Mouse (Mus musculus): ENCODE measurements around the gene Egfl8. TPM values are rescaled to one million over a fixed set of nuclear protein-coding genes. Genes with fewer than 3 reads are reported as not detected.
A peak's percentile ranks its signal among the peaks of the same experiment; 100 is the strongest.

Gene Egfl8
- total and polyA plus RNA-seq, 2 experiments from 2014 or later = 3.5 to 7.4 TPM

DNA sequence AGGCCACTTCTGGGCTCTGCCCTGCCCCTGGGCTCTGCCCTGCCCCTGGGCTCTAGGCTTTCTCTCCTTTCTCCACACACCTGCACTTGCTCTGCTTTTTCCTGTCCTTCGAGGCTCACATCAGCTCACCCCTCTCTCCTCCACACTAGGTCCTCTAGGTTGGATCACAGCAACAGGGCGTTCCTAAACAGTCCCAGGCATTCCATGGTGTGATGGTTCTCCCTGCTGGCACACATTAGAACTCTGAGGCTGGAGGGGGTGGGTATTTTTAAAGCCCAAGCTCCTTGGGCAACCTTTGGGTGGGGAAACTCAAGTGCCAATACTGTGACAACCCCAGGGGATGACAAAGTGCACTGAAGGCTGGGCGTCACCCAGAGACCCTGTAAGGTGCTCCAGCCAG, 21.7 kb upstream of the Egfl8 start:
- peaks cover 6% of the 10 kb centered on the region for H3K4me1 ChIP-seq (ENCODE audit: insufficient read depth, low read length)
- no peaks in the 10 kb centered on the region for H3K36me3 ChIP-seq (ENCODE audit: insufficient read depth, low read length)
- no peak for TF ChIP-seq CTCF (IDR thresholded peaks at IDR 0.05; ENCODE audit: low read depth)
- H3K4me2 ChIP-seq (ENCODE audit: low read depth, low read length) = no peak overlapping the region
- H3K27me3 ChIP-seq (ENCODE audit: insufficient read depth, low read length) = no peaks in the 10 kb centered on the region
- ATAC-seq (no peak), DNase-seq (ENCODE audit: low spot score) (no peak)
- H3K9me3 ChIP-seq (ENCODE audit: low read length) = no peaks in the 10 kb centered on the region
- H3K9ac ChIP-seq (replicated peaks; ENCODE audit: low read length) = no peak overlapping the region
- no peak overlapping the region for H3K27ac ChIP-seq
- 71% methylated on average over 3 of the region's 3 CpGs for WGBS
- no peak overlapping the region for H3K4me3 ChIP-seq (ENCODE audit: low read length)

DNA sequence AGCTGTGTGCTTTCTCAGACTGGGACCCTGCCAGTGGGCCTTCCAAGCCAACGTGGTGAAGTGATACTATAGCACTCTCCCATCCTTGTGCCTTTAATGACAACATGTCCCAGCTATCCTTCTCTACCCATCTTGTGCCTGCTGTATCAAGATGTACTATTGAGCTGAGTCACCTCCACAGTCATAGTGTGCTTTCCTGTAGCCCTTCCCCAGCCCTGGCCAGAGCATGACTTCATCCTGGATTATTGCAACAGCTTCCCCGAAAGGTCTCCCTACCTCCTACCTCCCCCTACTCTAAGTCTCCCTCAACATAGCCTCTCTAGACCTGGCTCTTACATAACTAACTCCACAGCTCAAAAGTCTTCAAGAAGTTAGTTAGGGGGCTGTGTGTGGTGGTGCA, 19.9 kb upstream of the Egfl8 start:
- TF ChIP-seq CTCF (IDR thresholded peaks at IDR 0.05; ENCODE audit: low read depth) = no peak
- no peak for ATAC-seq
- no peak for DNase-seq (ENCODE audit: low spot score)
- Histone ChIP-seq H3K4me3 (ENCODE audit: low read length) (no peak overlapping the region), H3K9me3 (ENCODE audit: low read length) (no peaks in the 10 kb centered on the region), H3K9ac (replicated peaks; ENCODE audit: low read length) (no peak overlapping the region), H3K27me3 (ENCODE audit: insufficient read depth, low read length) (no peaks in the 10 kb centered on the region), H3K4me2 (ENCODE audit: low read depth, low read length) (no peak overlapping the region), H3K36me3 (ENCODE audit: insufficient read depth, low read length) (no peaks in the 10 kb centered on the region), H3K4me1 (ENCODE audit: insufficient read depth, low read length) (peaks cover 11% of the 10 kb centered on the region), H3K27ac (no peak overlapping the region)
- 70% methylated on average over 2 of the region's 2 CpGs for WGBS

DNA sequence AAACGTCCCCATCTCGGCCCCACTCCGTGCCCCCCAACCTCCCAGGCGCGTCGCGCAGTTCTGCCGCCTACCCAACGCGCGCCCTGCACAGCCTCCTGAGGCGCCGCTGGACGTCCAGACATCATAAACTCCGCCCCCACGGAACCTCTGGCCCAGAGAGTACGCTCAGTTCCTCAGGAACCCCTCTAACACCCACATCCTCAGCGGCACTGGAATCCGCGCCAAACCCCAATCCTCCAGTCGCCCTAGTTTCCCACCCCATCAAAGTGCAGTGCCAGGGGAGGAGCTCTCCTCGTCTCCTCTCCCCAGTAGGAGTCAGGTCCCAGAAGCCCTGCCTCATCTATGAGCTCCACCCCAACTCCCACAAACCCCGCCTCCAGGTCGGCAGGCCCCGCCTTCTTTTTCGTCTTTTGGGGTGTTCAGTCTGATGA, 16.5 kb upstream of the Egfl8 start:
- peak; percentile 60 for DNase-seq (ENCODE audit: low spot score)
- H3K9ac ChIP-seq (replicated peaks; ENCODE audit: low read length) = peak overlapping the region; percentile 44
- peaks cover 39% of the 10 kb centered on the region for H3K4me1 ChIP-seq (ENCODE audit: insufficient read depth, low read length)
- peak; percentile 30; the same call in 1 of the 2 replicates for ATAC-seq
- no peaks in the 10 kb centered on the region for H3K36me3 ChIP-seq (ENCODE audit: insufficient read depth, low read length)
- no peak for TF ChIP-seq CTCF (IDR thresholded peaks at IDR 0.05; ENCODE audit: low read depth)
- peak overlapping the region; percentile 55 for H3K4me3 ChIP-seq (ENCODE audit: low read length)
- H3K9me3 ChIP-seq (ENCODE audit: low read length) = no peaks in the 10 kb centered on the region
- WGBS = 4% methylated on average over 26 of the region's 26 CpGs
- H3K4me2 ChIP-seq (ENCODE audit: low read depth, low read length) = peak overlapping the region; percentile 98
- H3K27me3 ChIP-seq (ENCODE audit: insufficient read depth, low read length) = no peaks in the 10 kb centered on the region
- H3K27ac ChIP-seq = peak overlapping the region; percentile 11; the same call in 1 of the 2 replicates

DNA sequence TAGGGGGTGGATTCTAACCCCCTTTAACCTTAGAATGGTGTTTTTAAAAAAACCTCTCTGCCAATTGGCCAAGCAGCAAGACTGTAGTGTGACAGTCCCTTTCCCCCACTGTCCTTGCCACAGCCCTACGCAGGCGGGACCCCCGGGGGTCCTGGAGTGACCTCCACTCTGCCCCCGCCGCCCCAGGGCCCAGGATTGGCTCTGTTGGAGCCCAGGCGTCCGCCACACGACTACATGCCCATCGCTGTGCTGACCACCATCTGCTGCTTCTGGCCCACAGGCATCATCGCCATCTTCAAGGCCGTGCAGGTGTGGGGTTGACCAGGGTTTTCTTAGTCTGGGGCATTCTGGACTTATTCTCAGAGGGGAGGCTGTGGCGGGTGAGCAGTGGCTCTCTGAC, 15.9 kb upstream of the Egfl8 start:
- Histone ChIP-seq H3K4me2 (ENCODE audit: low read depth, low read length) (peak overlapping the region; percentile 98), H3K4me1 (ENCODE audit: insufficient read depth, low read length) (peaks cover 39% of the 10 kb centered on the region), H3K27me3 (ENCODE audit: insufficient read depth, low read length) (no peaks in the 10 kb centered on the region), H3K27ac (peak overlapping the region; percentile 11; the same call in 1 of the 2 replicates), H3K9me3 (ENCODE audit: low read length) (no peaks in the 10 kb centered on the region), H3K9ac (replicated peaks; ENCODE audit: low read length) (peak overlapping the region; percentile 44), H3K36me3 (ENCODE audit: insufficient read depth, low read length) (no peaks in the 10 kb centered on the region), H3K4me3 (ENCODE audit: low read length) (peak overlapping the region; percentile 55)
- no peak for TF ChIP-seq CTCF (IDR thresholded peaks at IDR 0.05; ENCODE audit: low read depth)
- WGBS = 8% methylated on average over 12 of the region's 12 CpGs
- no peak for DNase-seq (ENCODE audit: low spot score)
- ATAC-seq = no peak

DNA sequence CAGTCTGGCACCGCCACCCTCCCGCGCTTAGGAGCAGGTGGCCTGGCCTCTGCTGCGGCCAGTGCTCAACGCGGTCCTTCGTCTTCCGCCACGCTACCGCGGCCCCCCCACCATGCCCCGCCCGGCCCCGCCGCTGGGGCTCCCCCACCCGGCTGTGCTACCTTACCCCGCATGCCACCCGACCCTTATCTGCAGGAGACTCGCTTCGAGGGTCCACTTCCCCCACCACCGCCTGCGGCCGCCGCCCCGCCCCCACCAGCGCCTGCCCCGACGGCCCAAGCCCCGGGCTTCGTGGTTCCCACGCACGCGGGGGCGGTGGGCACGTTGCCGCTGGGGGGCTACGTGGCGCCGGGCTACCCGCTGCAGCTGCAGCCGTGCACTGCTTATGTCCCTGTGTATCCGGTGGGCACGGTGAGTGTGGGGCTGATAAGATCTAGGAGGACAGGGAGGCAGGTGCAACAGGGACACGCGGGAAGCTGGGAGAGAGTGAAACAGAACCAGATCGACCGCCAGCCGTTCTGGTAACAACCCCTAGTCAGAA, 15.1 kb upstream of the Egfl8 start:
- H3K4me1 ChIP-seq (ENCODE audit: insufficient read depth, low read length) = peaks cover 44% of the 10 kb centered on the region
- DNase-seq (ENCODE audit: low spot score) = no peak
- H3K27me3 ChIP-seq (ENCODE audit: insufficient read depth, low read length) = no peaks in the 10 kb centered on the region
- H3K27ac ChIP-seq = peak overlapping the region; percentile 8; the same call in 1 of the 2 replicates
- H3K9ac ChIP-seq (replicated peaks; ENCODE audit: low read length) = peak overlapping the region; percentile 46
- no peaks in the 10 kb centered on the region for H3K36me3 ChIP-seq (ENCODE audit: insufficient read depth, low read length)
- no peak for TF ChIP-seq CTCF (IDR thresholded peaks at IDR 0.05; ENCODE audit: low read depth)
- peak overlapping the region; percentile 55 for H3K4me3 ChIP-seq (ENCODE audit: low read length)
- H3K9me3 ChIP-seq (ENCODE audit: low read length) = no peaks in the 10 kb centered on the region
- peak overlapping the region; percentile 98 for H3K4me2 ChIP-seq (ENCODE audit: low read depth, low read length)
- WGBS = 3% methylated on average over 44 of the region's 48 CpGs
- ATAC-seq = no peak

DNA sequence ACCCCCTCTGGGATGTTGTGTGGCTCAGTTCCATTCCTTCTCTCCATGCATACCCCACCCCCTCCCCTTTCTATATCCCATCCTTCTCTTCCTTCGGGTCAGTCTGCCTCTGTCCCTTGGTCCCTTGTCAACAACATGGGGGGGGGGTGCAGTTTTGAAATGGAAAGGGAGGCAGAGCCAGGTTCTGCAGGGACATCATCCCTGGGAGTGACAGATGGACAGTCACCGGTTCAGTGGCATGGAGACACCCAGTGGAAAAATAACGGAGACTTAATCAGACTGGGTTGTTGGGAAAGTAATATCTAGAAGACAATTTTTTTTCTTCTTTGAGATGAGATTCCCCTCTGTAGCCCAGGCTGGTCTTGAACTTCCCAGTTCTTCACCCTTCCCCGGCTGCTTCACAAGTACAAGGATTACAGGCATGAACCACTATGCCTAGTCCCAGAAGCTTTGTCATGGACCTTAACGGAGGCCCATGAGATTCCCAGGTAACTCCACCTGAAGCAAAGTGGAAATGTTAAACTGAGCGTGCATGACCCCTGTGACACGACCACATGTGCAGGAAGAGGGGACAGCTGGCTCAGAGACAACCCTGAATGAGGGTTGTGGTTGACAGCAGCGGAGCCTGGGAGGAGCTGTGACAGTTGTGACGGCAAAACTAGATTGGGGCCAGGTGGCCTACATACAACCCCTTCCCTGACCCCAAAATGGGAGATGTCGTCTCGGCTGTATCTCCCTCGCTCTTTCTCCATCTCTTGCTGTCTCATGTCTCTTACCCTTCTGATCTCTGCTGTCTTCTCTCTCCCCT, 14.2 kb upstream of the Egfl8 start:
- ATAC-seq (no peak), DNase-seq (ENCODE audit: low spot score) (no peak)
- Histone ChIP-seq H3K27me3 (ENCODE audit: insufficient read depth, low read length) (no peaks in the 10 kb centered on the region), H3K27ac (peak overlapping the region; percentile 20; the same call in 1 of the 2 replicates), H3K4me3 (ENCODE audit: low read length) (peak overlapping the region; percentile 55), H3K9ac (replicated peaks; ENCODE audit: low read length) (peak overlapping the region; percentile 46; the same call in 1 of the 2 replicates), H3K4me1 (ENCODE audit: insufficient read depth, low read length) (peaks cover 44% of the 10 kb centered on the region), H3K4me2 (ENCODE audit: low read depth, low read length) (peak overlapping the region; percentile 98), H3K36me3 (ENCODE audit: insufficient read depth, low read length) (no peaks in the 10 kb centered on the region), H3K9me3 (ENCODE audit: low read length) (no peaks in the 10 kb centered on the region)
- WGBS = 17% methylated on average over 12 of the region's 12 CpGs
- TF ChIP-seq CTCF (IDR thresholded peaks at IDR 0.05; ENCODE audit: low read depth) = no peak
